Mouse (Mus musculus): Measurements from ENCODE around the gene Pdik1l. TPM values are rescaled to one million over a fixed set of nuclear protein-coding genes. Genes with fewer than 3 reads are reported as not detected.

Pdik1l gene
- total and polyA plus RNA-seq, 3 experiments = 1.00 to 7.6 (median 5.3) TPM

GRCm38 (mm10) chr4:134307367-134308072, 19.8 kb upstream of the Pdik1l start:
- Histone ChIP-seq H3K27me3 (ENCODE audit: control insufficient read depth, insufficient read depth, low read length) (no peaks in the 10 kb centered on the region), H3K9ac (ENCODE audit: low read depth, low read length) (no peak overlapping the region), H3K4me1 (ENCODE audit: control insufficient read depth, insufficient read depth, low read length) (peaks cover 1% of the 10 kb centered on the region; the same call in 1 of the 2 replicates), H3K4me3 (no peak overlapping the region; the same call in 1 of the 2 replicates), H3K36me3 (ENCODE audit: control insufficient read depth, insufficient read depth, low read length) (no peaks in the 10 kb centered on the region), H3K79me2 (replicated peaks; ENCODE audit: control insufficient read depth, insufficient read depth, low read length) (no peaks in the 10 kb centered on the region), H3K27ac (peak overlapping the region; percentile 55)
- DNase-seq = peak; percentile 78 to 84
- 0 out of 2 replicates have a peak, but pooled peaks have one; percentile 38 for TF ChIP-seq EP300 (IDR thresholded peaks at IDR 0.05; ENCODE audit: insufficient read depth, low read depth, low read length)
- no peak for TF ChIP-seq POLR2A (IDR thresholded peaks at IDR 0.05; ENCODE audit: insufficient read depth, low read depth, low read length)
- peak; percentile 57 for TF ChIP-seq CTCF (IDR thresholded peaks at IDR 0.05)
- WGBS = 6% methylated on average over 12 of the region's 12 CpGs
- intact Hi-C loops (cut with DNase I) = no loop called here

- H3K79me2 ChIP-seq (replicated peaks; ENCODE audit: control insufficient read depth, insufficient read depth, low read length) = no peaks in the 10 kb centered on the region
- TF ChIP-seq EP300 (IDR thresholded peaks at IDR 0.05; ENCODE audit: insufficient read depth, low read depth, low read length) (no peak), CTCF (IDR thresholded peaks at IDR 0.05) (no peak), POLR2A (IDR thresholded peaks at IDR 0.05; ENCODE audit: insufficient read depth, low read depth, low read length) (no peak)
- H3K4me3 ChIP-seq = no peak overlapping the region; the same call in 1 of the 2 replicates
- H3K4me1 ChIP-seq (ENCODE audit: control insufficient read depth, insufficient read depth, low read length) = peaks cover 1% of the 10 kb centered on the region; the same call in 1 of the 2 replicates
- no peaks in the 10 kb centered on the region for H3K36me3 ChIP-seq (ENCODE audit: control insufficient read depth, insufficient read depth, low read length)
- peak overlapping the region; percentile 55 for H3K27ac ChIP-seq
- no peak overlapping the region for H3K9ac ChIP-seq (ENCODE audit: low read depth, low read length)
- DNase-seq = no peak
- WGBS = 38% methylated on average over 2 of the region's 2 CpGs
- no peaks in the 10 kb centered on the region for H3K27me3 ChIP-seq (ENCODE audit: control insufficient read depth, insufficient read depth, low read length)
- intact Hi-C loops (cut with DNase I) = no loop called here
Measured at GRCm38 (mm10) chr4:134306963-134307362, 19.3 kb upstream of the Pdik1l start.

- no peaks in the 10 kb centered on the region for H3K4me1 ChIP-seq (ENCODE audit: control insufficient read depth, insufficient read depth, low read length)
- DNase-seq = no peak
- 58% methylated on average over 5 of the region's 5 CpGs for WGBS
- H3K9ac ChIP-seq (ENCODE audit: low read depth, low read length) = no peak overlapping the region
- intact Hi-C loops (cut with DNase I) = no loop called here
- H3K36me3 ChIP-seq (ENCODE audit: control insufficient read depth, insufficient read depth, low read length) = no peaks in the 10 kb centered on the region
- no peaks in the 10 kb centered on the region for H3K79me2 ChIP-seq (replicated peaks; ENCODE audit: control insufficient read depth, insufficient read depth, low read length)
- no peak overlapping the region for H3K4me3 ChIP-seq
- H3K27ac ChIP-seq = peak overlapping the region; percentile 63
- TF ChIP-seq CTCF (IDR thresholded peaks at IDR 0.05) = no peak
- no peak for TF ChIP-seq EP300 (IDR thresholded peaks at IDR 0.05; ENCODE audit: insufficient read depth, low read depth, low read length)
- no peak for TF ChIP-seq POLR2A (IDR thresholded peaks at IDR 0.05; ENCODE audit: insufficient read depth, low read depth, low read length)
- no peaks in the 10 kb centered on the region for H3K27me3 ChIP-seq (ENCODE audit: control insufficient read depth, insufficient read depth, low read length)
Measured at GRCm38 (mm10) chr4:134302084-134302483, 14.4 kb upstream of the Pdik1l start.

- intact Hi-C loops (cut with DNase I) = loop anchor here (2.0 kb wide), 1 partner anchor 14 kb away; the partner anchor contains the start of gene Trim63
Measured at GRCm38 (mm10) chr4:134300316-134300715, 12.6 kb upstream of the Pdik1l start.

GRCm38 (mm10) chr4:134299498-134299810, 11.8 kb upstream of the Pdik1l start:
- Histone ChIP-seq H3K9ac (ENCODE audit: low read depth, low read length) (peak overlapping the region; percentile 46; the same call in 1 of the 2 replicates), H3K36me3 (ENCODE audit: control insufficient read depth, insufficient read depth, low read length) (no peaks in the 10 kb centered on the region), H3K27me3 (ENCODE audit: control insufficient read depth, insufficient read depth, low read length) (no peaks in the 10 kb centered on the region), H3K79me2 (replicated peaks; ENCODE audit: control insufficient read depth, insufficient read depth, low read length) (no peaks in the 10 kb centered on the region), H3K4me3 (peak overlapping the region; percentile 10; the same call in 1 of the 2 replicates), H3K4me1 (ENCODE audit: control insufficient read depth, insufficient read depth, low read length) (no peaks in the 10 kb centered on the region), H3K27ac (peak overlapping the region; percentile 91)
- intact Hi-C loops (cut with DNase I) = no loop called here
- peak in 1 of 2 experiments; percentile 64 for DNase-seq
- peak; percentile 70 for TF ChIP-seq EP300 (IDR thresholded peaks at IDR 0.05; ENCODE audit: insufficient read depth, low read depth, low read length)
- no peak for TF ChIP-seq CTCF (IDR thresholded peaks at IDR 0.05)
- 0 out of 2 replicates have a peak, but pooled peaks have one; percentile 36 for TF ChIP-seq POLR2A (IDR thresholded peaks at IDR 0.05; ENCODE audit: insufficient read depth, low read depth, low read length)
- 39% methylated on average over 4 of the region's 4 CpGs for WGBS

More at GRCm38 (mm10) chr4:134300316-134300715, 12.6 kb upstream of the Pdik1l start:
- no peaks in the 10 kb centered on the region for H3K36me3 ChIP-seq (ENCODE audit: control insufficient read depth, insufficient read depth, low read length)
- peak overlapping the region; percentile 91 for H3K27ac ChIP-seq
- no peaks in the 10 kb centered on the region for H3K79me2 ChIP-seq (replicated peaks; ENCODE audit: control insufficient read depth, insufficient read depth, low read length)
- H3K4me1 ChIP-seq (ENCODE audit: control insufficient read depth, insufficient read depth, low read length) = no peaks in the 10 kb centered on the region
- TF ChIP-seq CTCF (IDR thresholded peaks at IDR 0.05) = no peak
- TF ChIP-seq EP300 (IDR thresholded peaks at IDR 0.05; ENCODE audit: insufficient read depth, low read depth, low read length) = peak; percentile 92
- TF ChIP-seq POLR2A (IDR thresholded peaks at IDR 0.05; ENCODE audit: insufficient read depth, low read depth, low read length) = peak; percentile 18; the same call in 1 of the 2 replicates
- H3K27me3 ChIP-seq (ENCODE audit: control insufficient read depth, insufficient read depth, low read length) = no peaks in the 10 kb centered on the region
- 42% methylated on average over 9 of the region's 9 CpGs for WGBS
- peak; percentile 68 to 88 for DNase-seq
- no peak overlapping the region for H3K4me3 ChIP-seq
- no peak overlapping the region for H3K9ac ChIP-seq (ENCODE audit: low read depth, low read length)

Data from heart, adult 2 months (tissue).